Mouse (Mus musculus): ENCODE measurements at regions not wholly inside any gene's neighbourhood (a gene's known extent, or its start where the extent isn't known, plus 50 kb on each side); places are given as distances from the start of the nearest gene placed in this dataset.

GRCm38 (mm10) chr12:13668485-13669022, 399.6 kb downstream of the Nbas start:
- no peak for DNase-seq

- DNase-seq, result no peak
Measured at GRCm38 (mm10) chr12:13639336-13639735, 370.4 kb downstream of the Nbas start.
